Mouse (Mus musculus) left cerebral cortex, adult 2 months (tissue): ENCODE measurements around the gene Gm14569. TPM values are rescaled to one million over a fixed set of nuclear protein-coding genes. Genes with fewer than 3 reads are reported as not detected.

Experiments used
- DNase-seq, 2 experiments: peaks; one replicate each; pipeline ENCODE4 v3.0.0; 2021 to 2022; ENCODE audit warnings: low spot score in 2 of 2, mixed read lengths in 1 of 2; ENCODE audit errors: extremely low spot score in 1 of 2
- H3K27ac ChIP-seq: fragments of 200-600 bp; 2 replicates; pipeline ENCODE4 v1.8.1; 2022
- H3K4me3 ChIP-seq: fragments of 200-600 bp; 2 replicates; pipeline ENCODE4 v1.8.1; 2022
- CTCF ChIP-seq: fragments of 200-600 bp; IDR thresholded peaks from 2 replicates; pipeline ENCODE4 v1.8.1; 2022; ENCODE audit warnings: antibody characterized with exemption, mild to moderate bottlenecking, moderate library complexity
- intact Hi-C: fragments of 180-260 bp; cut with DNase I; formaldehyde crosslinking; loops from one replicate; pipeline ENCODE4 v1.15.1; 2025
- microRNA-seq, 2 experiments: library from miRNA; unstranded; fragments of <30 nt; microRNA quantifications; one replicate each; pipeline ENCODE4 v1.2.0; 2021
- total RNA-seq, 2 experiments: library from RNA; stranded (reverse); gene quantifications; 2 replicates each; pipeline ENCODE4 v1.2.3; 2021

Gene Gm14569
- total RNA-seq, 2 experiments from 2014 or later, result not detected

GRCm38 (mm10) chrX:36437932-36438331 is 53.7 kb downstream of the Gm14569 start:
- intact Hi-C loops, result no loop called here
- Histone ChIP-seq H3K27ac (no peak overlapping the region), H3K4me3 (no peak overlapping the region)
- TF ChIP-seq CTCF, result no peak
- DNase-seq, result no peak

GRCm38 (mm10) chrX:36434993-36435392 is 56.6 kb downstream of the Gm14569 start:
- intact Hi-C loops, result no loop called here
- Histone ChIP-seq H3K4me3 (no peak overlapping the region), H3K27ac (no peak overlapping the region)
- no peak for DNase-seq
- peak; percentile 42 for TF ChIP-seq CTCF

- no peak for TF ChIP-seq CTCF
- Histone ChIP-seq H3K4me3 (no peak overlapping the region), H3K27ac (no peak overlapping the region)
- intact Hi-C loops, result no loop called here
- DNase-seq, result no peak
Measured at GRCm38 (mm10) chrX:36419153-36419552, 72.5 kb downstream of the Gm14569 start.

- H3K4me3 ChIP-seq, result no peak overlapping the region
- no peak overlapping the region for H3K27ac ChIP-seq
- intact Hi-C loops, result no loop called here
- TF ChIP-seq CTCF, result peak; percentile 29
- no peak for DNase-seq
Measured at GRCm38 (mm10) chrX:36402316-36402715, 89.3 kb downstream of the Gm14569 start.

GRCm38 (mm10) chrX:36400980-36401379 is 90.7 kb downstream of the Gm14569 start, which contains the start of gene Gm6268:
Gene Gm6268 (plus strand): TSS chrX:36401280.
- Histone ChIP-seq H3K27ac (no peak within 1 kb of the TSS), H3K4me3 (no peak within 1 kb of the TSS)
- DNase-seq, result no peak
- intact Hi-C loops, result no loop called here
- no peak for TF ChIP-seq CTCF

- intact Hi-C loops, result loop anchor here (1.0 to 5.0 kb wide), 2 partner anchors 66 to 167 kb away; partner anchors contain the start of gene Lonrf3
- Histone ChIP-seq H3K4me3 (no peak overlapping the region), H3K27ac (no peak overlapping the region)
- DNase-seq, result no peak
- peak; percentile 56 for TF ChIP-seq CTCF
Measured at GRCm38 (mm10) chrX:36393279-36393678, 98.4 kb downstream of the Gm14569 start.

- DNase-seq, result peak in 1 of 2 experiments; percentile 24
- TF ChIP-seq CTCF, result no peak
- H3K27ac ChIP-seq, result no peak overlapping the region
- no peak overlapping the region for H3K4me3 ChIP-seq
- intact Hi-C loops, result loop anchor here (1.0 to 5.0 kb wide), 2 partner anchors 65 to 166 kb away; partner anchors contain the start of gene Lonrf3
Measured at GRCm38 (mm10) chrX:36392672-36393071, 99.0 kb downstream of the Gm14569 start.

- no peak for TF ChIP-seq CTCF
- no peak for DNase-seq
- H3K27ac ChIP-seq, result no peak overlapping the region
- intact Hi-C loops, result loop anchor here (1.0 to 5.0 kb wide), 2 partner anchors 63 to 79 kb away; partner anchors contain the start of gene Lonrf3
- no peak overlapping the region for H3K4me3 ChIP-seq
Measured at GRCm38 (mm10) chrX:36390503-36390902, 101.1 kb downstream of the Gm14569 start.

- no peak overlapping the region for H3K4me3 ChIP-seq
- 0 out of 2 replicates have a peak overlapping the region, but pooled peaks have one; percentile 24 for H3K27ac ChIP-seq
- intact Hi-C loops, result loop anchor here (1.0 to 5.0 kb wide), 2 partner anchors 63 to 79 kb away; partner anchors contain the start of gene Lonrf3
- TF ChIP-seq CTCF, result no peak
- peak; percentile 24 to 45 for DNase-seq
Measured at GRCm38 (mm10) chrX:36389971-36390370, 101.7 kb downstream of the Gm14569 start.

GRCm38 (mm10) chrX:36385340-36385739 is 106.3 kb downstream of the Gm14569 start:
- DNase-seq, result no peak
- intact Hi-C loops, result no loop called here
- no peak for TF ChIP-seq CTCF
- H3K27ac ChIP-seq, result no peak overlapping the region
- H3K4me3 ChIP-seq, result no peak overlapping the region

Small RNAs within 50 kb of the gene (microRNA-seq; reads per million reads assigned to microRNA genes)
- 0 reads per million in 2 experiments for gene Gm44485

Other genes with a start within 250 kb of the Gm14569 start
- 10 to 100 TPM; 15.8 to 20.4 TPM for gene Lonrf3, start 163.5 kb downstream of the Gm14569 start, total RNA-seq
- not detected for gene Gm6268, start 90.5 kb downstream of the Gm14569 start, total RNA-seq
- gene Pgrmc1, start 106.4 kb upstream of the Gm14569 start, total RNA-seq, result 100 to 1,000 TPM; 281 to 282 TPM
- gene Akap17b, start 153.6 kb upstream of the Gm14569 start, total RNA-seq, result 10 to 100 TPM; 12.3 to 13.1 TPM